Mouse (Mus musculus): ENCODE results near the gene Ear10.
"Not testable (repeated sequence)": the region's sequence is repeated elsewhere in the genome, so short reads cannot be mapped to it uniquely, and the experiment has no call there.

DNA sequence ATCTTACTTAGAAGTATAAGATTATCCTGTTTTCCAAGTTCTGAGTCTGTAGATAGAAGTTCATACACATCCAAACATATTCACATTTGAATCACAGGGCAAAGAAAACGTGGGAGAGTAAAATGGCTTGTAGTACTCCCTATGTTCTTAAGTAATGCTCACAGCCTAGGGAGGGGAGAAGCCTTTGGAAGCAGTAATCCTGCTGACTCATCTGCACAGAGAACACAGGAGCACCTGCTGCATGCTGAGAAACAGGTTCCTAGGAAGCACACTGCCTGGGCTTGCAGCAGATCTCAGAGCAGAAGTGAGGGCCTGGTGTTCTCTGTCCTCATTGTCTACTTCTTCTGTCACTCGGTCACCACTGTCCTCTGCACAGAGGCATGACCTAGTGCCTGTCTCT lies 28.0 kb downstream of the Ear10 start:
- TF ChIP-seq CTCF (IDR thresholded peaks at IDR 0.05; ENCODE audit: borderline replicate concordance, control insufficient read depth, extremely low read depth, insufficient read depth, low read length, poor library complexity); POLR2A (IDR thresholded peaks at IDR 0.05; ENCODE audit: control insufficient read depth, extremely low read depth, insufficient read depth, low read length, poor library complexity): not testable (repeated sequence)
